Mouse (Mus musculus) small intestine, adult 2 months (tissue): ENCODE results near the gene Obscn.

Source experiments
- CTCF ChIP-seq: fragments of 200-500 bp; IDR thresholded peaks from 2 replicates; pipeline ENCODE4 v1.5.1; 2012; ENCODE audit warnings: low read depth, mild to moderate bottlenecking, control low read depth, inconsistent platforms, low read length, moderate library complexity, mixed read lengths; ENCODE audit not compliant: insufficient replicate concordance, insufficient read length; ENCODE audit errors: extremely low read depth
- POLR2A ChIP-seq: fragments of 200-500 bp; IDR thresholded peaks from 2 replicates; pipeline ENCODE4 v1.6.1; 2012; ENCODE audit warnings: low read depth, mild to moderate bottlenecking, control low read depth, inconsistent platforms, low read length, moderate library complexity

- TF ChIP-seq POLR2A, result no peak
- no peak for TF ChIP-seq CTCF
Observed at GRCm38 (mm10) chr11:58999830-59000229, 136.4 kb downstream of the Obscn start.
